Mouse (Mus musculus) neural tube, embryonic 14.5 days (tissue): ENCODE data around the gene Gpr107. TPM values are rescaled to one million over a fixed set of nuclear protein-coding genes. Genes with fewer than 3 reads are reported as not detected.

Source experiments
- ATAC-seq: fragments of 200-750 bp; cut with Nextera tagmentation; 2 replicates; pipeline ENCODE4 v1.8.0; 2017; ENCODE audit warnings: low read depth, mild to moderate bottlenecking, moderate TSS enrichment, moderate library complexity
- H3K27ac ChIP-seq: fragments of 300-500 bp; sonication (generic); 2 replicates; pipeline ENCODE4 v1.5.1; 2014; ENCODE audit warnings: low read depth, mild to moderate bottlenecking, control low read depth, low read length, moderate library complexity, mixed read lengths
- H3K27me3 ChIP-seq: fragments of 300-500 bp; sonication (generic); 2 replicates; pipeline ENCODE4 v1.6.1; 2014; ENCODE audit warnings: low read length; ENCODE audit not compliant: control insufficient read depth, insufficient read depth
- H3K36me3 ChIP-seq: fragments of 300-500 bp; sonication (generic); 2 replicates; pipeline ENCODE4 v1.6.1; 2014; ENCODE audit warnings: low read length, mixed read lengths; ENCODE audit not compliant: control insufficient read depth, insufficient read depth
- H3K4me1 ChIP-seq: fragments of 300-500 bp; sonication (generic); 2 replicates; pipeline ENCODE4 v1.6.1; 2014; ENCODE audit warnings: low read length; ENCODE audit not compliant: control insufficient read depth, insufficient read depth
- H3K4me2 ChIP-seq: fragments of 300-500 bp; sonication (generic); 2 replicates; pipeline ENCODE4 v1.6.1; 2014; ENCODE audit warnings: mild to moderate bottlenecking, low read depth, low read length, control low read depth
- H3K4me3 ChIP-seq: fragments of 300-500 bp; sonication (generic); 2 replicates; pipeline ENCODE4 v1.5.1; 2014; ENCODE audit warnings: low read depth, low read length, control low read depth, mixed read lengths
- H3K9ac ChIP-seq: fragments of 300-500 bp; sonication (generic); replicated peaks from 2 replicates; pipeline ENCODE4 v1.6.1; 2014; ENCODE audit warnings: low read depth, mild to moderate bottlenecking, control low read depth, low read length, mixed read lengths
- H3K9me3 ChIP-seq: fragments of 300-500 bp; sonication (generic); 2 replicates; pipeline ENCODE4 v1.6.1; 2016; ENCODE audit warnings: low read length; ENCODE audit not compliant: control insufficient read depth
- WGBS: fragments of 180-500 bp; shearing (Covaris S2); extraction: QIAGEN DNeasy Blood & Tissue Kit; methylation state at CpG from one replicate; pipeline ENCODE4 v1.1.7; 2014; 5-methylcytosine and 5-hydroxymethylcytosine counted together
- polyA plus RNA-seq: library from polyadenylated mRNA; unstranded; fragments of >200 nt; fragmentation: Nextera tagmentation; extraction: Ambion mirVana; gene quantifications from 2 replicates; pipeline ENCODE4 v1.2.1, GENCODE M21; 2014

Gene Gpr107
- polyA plus RNA-seq, 1 experiment from 2014 or later: 24.2 TPM

- Histone ChIP-seq H3K9ac (no peak overlapping the region), H3K27me3 (no peaks in the 10 kb centered on the region), H3K4me2 (no peak overlapping the region), H3K4me3 (no peak overlapping the region), H3K4me1 (no peaks in the 10 kb centered on the region), H3K27ac (no peak overlapping the region), H3K36me3 (no peaks in the 10 kb centered on the region), H3K9me3 (no peaks in the 10 kb centered on the region)
- ATAC-seq: no peak
- WGBS: 82% methylated on average over 5 of the region's 5 CpGs
These were observed 69.5 kb downstream of the Gpr107 start for GRCm38 (mm10) chr2:31221582-31221981.

DNA sequence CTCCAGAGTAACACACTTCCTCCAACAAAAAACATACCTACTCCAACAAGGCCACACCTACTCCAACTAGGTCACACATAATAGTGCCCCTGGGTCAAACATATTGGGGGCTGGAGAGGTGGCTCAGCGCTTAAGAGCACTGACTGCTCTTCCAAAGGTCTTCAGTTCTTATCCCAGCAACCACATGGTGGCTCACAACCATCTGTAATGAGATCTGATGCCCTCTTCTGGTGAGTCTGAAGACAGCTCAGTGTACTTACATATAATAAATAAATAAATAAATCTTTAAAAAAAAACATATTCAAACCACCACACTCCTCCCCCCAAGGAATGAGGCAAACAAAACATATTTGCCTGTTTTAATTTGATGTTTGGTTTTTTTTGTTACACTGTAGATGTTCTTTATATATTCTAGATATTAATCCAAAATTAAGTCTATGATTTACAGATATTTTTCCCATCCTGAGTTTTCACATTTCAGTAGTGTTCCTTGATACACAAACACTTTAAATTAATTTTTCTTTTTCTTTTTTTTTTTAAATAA lies 76.7 kb downstream of the Gpr107 start:
- Histone ChIP-seq H3K27ac (no peak overlapping the region), H3K4me3 (no peak overlapping the region), H3K27me3 (no peaks in the 10 kb centered on the region), H3K9me3 (no peaks in the 10 kb centered on the region), H3K36me3 (no peaks in the 10 kb centered on the region), H3K4me1 (no peaks in the 10 kb centered on the region), H3K4me2 (no peak overlapping the region), H3K9ac (no peak overlapping the region)
- no peak for ATAC-seq
- 68% methylated on average over 1 of the region's 1 CpGs for WGBS

DNA sequence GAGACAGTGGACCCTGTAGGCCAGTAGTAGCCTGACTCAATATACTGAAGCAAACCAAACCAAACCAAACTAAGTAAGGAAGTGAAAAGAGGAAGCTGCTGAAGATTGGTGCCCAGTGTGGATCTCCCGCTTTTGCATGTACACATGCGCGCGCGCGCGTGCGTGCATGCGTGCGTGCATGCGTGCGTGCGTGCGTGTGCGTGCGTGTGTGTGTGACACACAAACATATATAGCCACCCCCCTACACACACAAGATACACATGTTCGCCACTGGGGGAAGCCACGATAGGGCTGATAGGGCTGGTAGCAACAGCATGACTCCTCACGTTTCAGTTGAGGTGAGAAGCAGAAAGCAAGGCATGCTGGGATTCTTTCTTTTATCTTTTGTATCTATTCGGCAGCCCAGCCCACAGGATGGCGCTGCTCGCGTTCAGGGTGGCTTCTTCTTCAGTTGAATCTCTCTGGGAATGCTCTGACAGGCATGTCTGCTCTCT lies 87.1 kb downstream of the Gpr107 start:
- 0 out of 2 replicates have a peak, but pooled peaks have one; percentile 9 for ATAC-seq
- Histone ChIP-seq H3K9ac (no peak overlapping the region), H3K27ac (no peak overlapping the region)

DNA sequence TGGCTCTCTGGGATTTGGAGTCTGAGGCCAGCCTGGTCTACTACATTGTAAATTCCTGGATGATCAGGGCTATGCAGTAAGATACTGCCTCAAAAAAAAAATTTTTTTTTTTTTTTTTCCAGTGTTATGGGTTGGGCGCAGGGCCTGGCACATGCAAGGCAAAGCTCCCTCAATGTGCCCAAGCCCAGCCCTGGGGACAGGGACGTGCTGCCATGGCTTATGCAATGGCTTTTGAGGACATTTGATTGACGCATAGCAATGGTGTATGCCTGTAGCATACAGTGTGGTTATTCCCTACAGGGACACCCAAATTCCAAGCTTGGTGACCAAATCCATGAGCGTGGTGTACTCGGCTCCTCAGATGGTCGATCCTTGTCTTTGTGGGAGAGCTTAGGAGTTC lies 87.7 kb downstream of the Gpr107 start:
- H3K4me3 ChIP-seq: no peak overlapping the region
- peaks cover 4% of the 10 kb centered on the region for H3K4me1 ChIP-seq
- no peak overlapping the region for H3K4me2 ChIP-seq
- H3K36me3 ChIP-seq: no peaks in the 10 kb centered on the region
- H3K27me3 ChIP-seq: no peaks in the 10 kb centered on the region
- no peak overlapping the region for H3K9ac ChIP-seq
- no peak for ATAC-seq
- H3K9me3 ChIP-seq: no peaks in the 10 kb centered on the region
- no peak overlapping the region for H3K27ac ChIP-seq
- WGBS: 88% methylated on average over 6 of the region's 6 CpGs

More for the DNA sequence above, 87.1 kb downstream of the Gpr107 start:
- H3K4me2 ChIP-seq: no peak overlapping the region
- H3K4me1 ChIP-seq: no peaks in the 10 kb centered on the region; the same call in 1 of the 2 replicates
- no peaks in the 10 kb centered on the region for H3K9me3 ChIP-seq
- no peaks in the 10 kb centered on the region for H3K27me3 ChIP-seq
- H3K4me3 ChIP-seq: no peak overlapping the region
- WGBS: 32% methylated on average over 23 of the region's 23 CpGs
- H3K36me3 ChIP-seq: no peaks in the 10 kb centered on the region

DNA sequence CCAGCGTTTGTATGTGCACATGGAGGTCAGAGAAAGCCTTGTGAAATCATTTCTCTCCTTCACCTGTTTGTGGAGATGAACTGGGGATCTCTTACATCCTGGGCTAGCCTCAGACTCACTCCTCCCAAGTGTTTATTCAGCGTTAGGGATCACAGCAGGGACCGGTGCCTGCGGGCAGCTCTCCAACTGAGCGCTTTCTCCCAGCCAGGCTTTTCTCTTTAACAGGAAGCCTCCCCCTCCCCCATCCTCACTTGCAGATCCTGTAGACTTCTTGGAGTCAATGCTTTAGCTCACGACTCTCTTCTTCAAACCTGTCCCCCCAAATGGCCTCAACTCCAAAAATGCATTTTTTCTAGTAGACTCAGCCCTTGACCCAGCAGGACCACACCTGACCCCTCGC lies 89.5 kb downstream of the Gpr107 start:
- Histone ChIP-seq H3K4me2 (no peak overlapping the region), H3K27me3 (peaks cover 4% of the 10 kb centered on the region; the same call in 1 of the 2 replicates), H3K27ac (no peak overlapping the region), H3K36me3 (no peaks in the 10 kb centered on the region), H3K9me3 (no peaks in the 10 kb centered on the region), H3K4me3 (no peak overlapping the region), H3K9ac (no peak overlapping the region), H3K4me1 (peaks cover 4% of the 10 kb centered on the region)
- WGBS: 15% methylated on average over 7 of the region's 7 CpGs
- no peak for ATAC-seq

DNA sequence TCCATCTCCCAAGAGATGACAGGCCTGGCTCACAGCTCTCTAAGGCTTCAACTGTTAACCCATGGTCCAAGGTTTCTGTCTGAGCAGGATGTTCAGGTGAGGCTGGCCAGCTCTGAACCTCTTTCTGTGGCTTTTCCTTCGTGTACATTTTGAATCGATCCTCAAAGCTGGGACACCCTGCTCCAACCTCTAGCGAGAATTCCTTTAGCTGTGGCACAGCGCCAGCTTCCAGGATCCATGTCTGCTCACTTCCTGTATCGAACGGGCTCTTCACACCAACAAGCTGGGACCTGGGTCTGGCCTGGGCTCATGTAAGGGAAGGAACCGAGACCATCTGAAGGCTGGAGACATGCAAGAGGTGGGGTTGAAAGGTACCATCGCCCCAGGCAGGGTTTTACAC lies 92.1 kb downstream of the Gpr107 start:
- 79% methylated on average over 8 of the region's 8 CpGs for WGBS
- Histone ChIP-seq H3K27me3 (peaks cover 4% of the 10 kb centered on the region; the same call in 1 of the 2 replicates), H3K9me3 (no peaks in the 10 kb centered on the region), H3K9ac (no peak overlapping the region), H3K36me3 (no peaks in the 10 kb centered on the region), H3K27ac (no peak overlapping the region), H3K4me1 (peaks cover 17% of the 10 kb centered on the region), H3K4me3 (no peak overlapping the region), H3K4me2 (no peak overlapping the region)
- ATAC-seq: no peak

DNA sequence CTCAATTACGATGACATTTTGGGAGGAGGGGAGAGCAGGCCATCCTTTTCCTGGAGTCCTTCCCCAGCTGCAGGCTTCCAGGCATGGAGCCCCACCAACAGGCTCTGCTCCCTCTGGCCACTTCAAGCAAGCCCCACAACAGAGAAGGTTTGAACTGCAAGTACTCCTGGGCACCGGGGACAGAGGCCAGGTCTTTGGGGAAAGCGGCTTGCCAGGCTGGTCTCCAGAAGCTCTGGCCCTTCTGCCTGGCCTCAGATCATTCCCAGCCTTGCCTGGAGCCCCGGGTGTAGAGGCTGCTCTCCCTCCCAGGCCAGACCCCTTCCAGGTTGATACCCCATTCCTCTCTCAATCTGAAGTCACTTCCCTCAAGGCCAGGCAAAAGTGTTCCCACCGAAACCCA lies 92.9 kb downstream of the Gpr107 start:
- 12% methylated on average over 5 of the region's 5 CpGs for WGBS
- Histone ChIP-seq H3K36me3 (no peaks in the 10 kb centered on the region), H3K9me3 (no peaks in the 10 kb centered on the region), H3K27ac (peak overlapping the region; percentile 89), H3K27me3 (peaks cover 4% of the 10 kb centered on the region; the same call in 1 of the 2 replicates), H3K4me3 (peak overlapping the region; percentile 72), H3K4me2 (peak overlapping the region; percentile 70), H3K4me1 (peaks cover 17% of the 10 kb centered on the region), H3K9ac (peak overlapping the region; percentile 97)
- 0 out of 2 replicates have a peak, but pooled peaks have one; percentile 7 for ATAC-seq

DNA sequence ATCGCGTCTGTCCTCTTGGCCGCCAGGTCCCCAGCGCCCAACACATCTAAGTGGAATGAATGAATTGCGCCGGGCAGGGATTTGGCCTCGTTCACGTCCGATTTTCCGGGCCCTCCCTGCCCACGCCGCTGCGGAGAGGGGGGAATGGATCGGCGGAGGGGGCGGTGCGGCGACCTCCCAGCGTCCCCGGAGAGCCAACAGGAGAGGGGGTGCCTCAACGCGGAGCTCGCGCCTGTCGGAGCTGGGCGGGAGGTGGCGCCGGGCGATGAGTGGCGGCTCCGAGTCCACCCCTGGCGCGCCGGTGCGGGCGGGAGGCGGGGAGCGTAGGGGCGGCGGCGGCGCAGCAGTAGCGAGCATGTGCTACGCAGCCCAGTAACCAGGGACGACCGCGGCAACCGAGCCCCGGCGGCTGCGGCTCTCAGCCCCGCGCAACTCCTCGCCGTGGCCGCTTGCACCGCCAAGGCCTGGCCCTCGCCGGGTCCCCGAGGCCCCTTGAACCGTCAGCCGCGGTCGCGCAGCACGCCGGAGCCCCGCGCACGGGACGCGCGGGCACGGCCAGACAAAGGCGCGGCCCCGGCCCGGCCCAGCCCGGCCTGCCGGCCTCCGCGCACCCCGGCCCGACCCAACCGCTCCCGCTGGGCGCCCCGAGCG lies 93.5 kb downstream of the Gpr107 start, which contains the start of gene Ncs1:
Gene Ncs1, plus strand, starts transcription at position 333 of the 651 bp plus-strand sequence.
- peak within 1 kb of the TSS; percentile 97 for H3K9ac ChIP-seq
- H3K36me3 ChIP-seq: no peaks in the 10 kb centered on the region
- H3K4me3 ChIP-seq: peak within 1 kb of the TSS; percentile 72
- peak within 1 kb of the TSS; percentile 89 for H3K27ac ChIP-seq
- peak within 1 kb of the TSS; percentile 70 for H3K4me2 ChIP-seq
- peak; percentile 85 for ATAC-seq
- WGBS: 1% methylated on average over 59 of the region's 89 CpGs
- peaks cover 4% of the 10 kb centered on the region; the same call in 1 of the 2 replicates for H3K27me3 ChIP-seq
- H3K4me1 ChIP-seq: peaks cover 17% of the 10 kb centered on the region
- no peaks in the 10 kb centered on the region for H3K9me3 ChIP-seq
